29 mouse cellular contexts compared by ENCODE assay signal in genomic region chr3:99913809-99914439, GRCm38 (mm10). TPM values are rescaled to one million over a fixed set of nuclear protein-coding genes. Genes with fewer than 3 reads are reported as not detected.
DNase-seq lines count a peak whose midpoint lies in the region; ATAC-seq and TF ChIP-seq lines count a peak whose summit lies in the region.
"Had no signal": no experiment of that assay in that cellular context is flagged by ENCODE, and none has a peak within 500 bp of the region (broad histone marks: within the 10 kb centered on the region; RNA-seq: fewer than 3 reads in every experiment).

No protein-coding gene starts in this region.

- H3K4me2 ChIP-seq in forebrain, postnatal 0 days (ENCODE audit: low read depth), result no peak overlapping the region
- H3K4me2 ChIP-seq in limb, embryonic 13.5 days (replicated peaks), result no peak overlapping the region
- H3K4me2 ChIP-seq: liver, embryonic 13.5 days; midbrain, embryonic 12.5 days had no signal

- H3K9me3 ChIP-seq in forebrain, postnatal 0 days (ENCODE audit: low read length), result no peaks in the 10 kb centered on the region
- H3K9me3 ChIP-seq in forebrain, embryonic 10.5 days, result 0 out of 2 replicates have a peak, but pooled peaks cover under 1% of the 10 kb centered on the region
- H3K9me3 ChIP-seq in limb, embryonic 13.5 days, result no peaks in the 10 kb centered on the region
- H3K9me3 ChIP-seq: liver, embryonic 13.5 days; midbrain, embryonic 12.5 days had no signal

- H3K27me3 ChIP-seq in forebrain, postnatal 0 days (ENCODE audit: insufficient read depth, low read length), result no peaks in the 10 kb centered on the region
- H3K27me3 ChIP-seq in forebrain, embryonic 10.5 days (ENCODE audit: poor library complexity, severe bottlenecking), result no peaks in the 10 kb centered on the region
- H3K27me3 ChIP-seq in limb, embryonic 13.5 days, result no peaks in the 10 kb centered on the region
- H3K27me3 ChIP-seq: liver, embryonic 13.5 days; megakaryocyte, embryonic 14.5 days; midbrain, embryonic 12.5 days had no signal

- no peak for TF ChIP-seq CTCF in forebrain, postnatal 0 days (IDR thresholded peaks at IDR 0.05; ENCODE audit: low read depth)
- TF ChIP-seq CTCF in brain, embryonic 14.5 days (IDR thresholded peaks at IDR 0.05; ENCODE audit: borderline replicate concordance, extremely low read depth, insufficient read depth, insufficient read length), result no peak

- no peak for TF ChIP-seq POLR2A in brain, embryonic 14.5 days (IDR thresholded peaks at IDR 0.05; ENCODE audit: borderline replicate concordance, extremely low read depth, insufficient read depth, insufficient read length, poor library complexity, severe bottlenecking)

- peak; percentile 50 for DNase-seq in forebrain, postnatal 0 days
- no peak for DNase-seq in forebrain, embryonic 10.5 days (ENCODE audit: extremely low spot score, low spot score)
- peak; percentile 12 for DNase-seq in left cerebral cortex, postnatal 4 days
- DNase-seq in left cerebral cortex, adult 9 months (ENCODE audit: low spot score in 2 of 2), result no peak
- DNase-seq in brain, embryonic 14.5 days (ENCODE audit: low read depth), result peak; percentile 52
- DNase-seq in ovary, postnatal 14 days (ENCODE audit: low spot score), result no peak
- DNase-seq: adrenal gland, postnatal 25 days; cerebellum, adult 8-10 months; cerebellum, postnatal 25 days; gastrocnemius, postnatal 10 days; heart, postnatal 14 days; kidney, adult 2 months; kidney, postnatal 36 days; liver, embryonic 13.5 days; lung, adult 18-20 months; lung, postnatal 4 days; right cerebral cortex, adult 18-20 months; thymus, adult 2 months; thymus, postnatal 36 days had no signal

- no peaks in the 10 kb centered on the region for H3K4me1 ChIP-seq in forebrain, postnatal 0 days (ENCODE audit: insufficient read depth)
- no peaks in the 10 kb centered on the region for H3K4me1 ChIP-seq in forebrain, embryonic 10.5 days
- H3K4me1 ChIP-seq in limb, embryonic 13.5 days, result peaks cover 17% of the 10 kb centered on the region
- H3K4me1 ChIP-seq: liver, embryonic 13.5 days; megakaryocyte, embryonic 14.5 days; midbrain, embryonic 12.5 days had no signal

- H3K9ac ChIP-seq in forebrain, postnatal 0 days, result no peak overlapping the region
- H3K9ac ChIP-seq in limb, embryonic 13.5 days, result no peak overlapping the region
- H3K9ac ChIP-seq: liver, embryonic 13.5 days; midbrain, embryonic 12.5 days had no signal

- intact Hi-C loops in left cerebral cortex, postnatal 4 days (cut with DNase I), result no loop called here

- H3K36me3 ChIP-seq in forebrain, postnatal 0 days (ENCODE audit: insufficient read depth), result no peaks in the 10 kb centered on the region
- H3K36me3 ChIP-seq in forebrain, embryonic 10.5 days (replicated peaks), result no peaks in the 10 kb centered on the region
- H3K36me3 ChIP-seq in limb, embryonic 13.5 days, result no peaks in the 10 kb centered on the region
- H3K36me3 ChIP-seq: liver, embryonic 13.5 days; midbrain, embryonic 12.5 days had no signal

- H3K27ac ChIP-seq in forebrain, postnatal 0 days (ENCODE audit: low read depth, low read length), result no peak overlapping the region
- H3K27ac ChIP-seq in forebrain, embryonic 10.5 days, result no peak overlapping the region
- H3K27ac ChIP-seq in limb, embryonic 13.5 days, result 0 out of 2 replicates have a peak overlapping the region, but pooled peaks have one; percentile 48
- H3K27ac ChIP-seq: layer of hippocampus, adult 2 months; left cerebral cortex, adult 2 months; liver, embryonic 13.5 days; midbrain, embryonic 12.5 days had no signal

- WGBS in forebrain, postnatal 0 days, result 47% methylated on average over 8 of the region's 8 CpGs
- WGBS in forebrain, embryonic 10.5 days, result 90% methylated on average over 8 of the region's 8 CpGs
- 61% methylated on average over 8 of the region's 8 CpGs for WGBS in limb, embryonic 13.5 days

- ATAC-seq in forebrain, postnatal 0 days, result peak; percentile 51
- ATAC-seq in limb, embryonic 13.5 days (ENCODE audit: low FRiP score, low read depth), result no peak
- ATAC-seq: CD4-positive, CD25-positive, alpha-beta regulatory T cell, adult 4 months; lung, postnatal 0 days had no signal

- H3K4me3 ChIP-seq in forebrain, postnatal 0 days (ENCODE audit: low read depth, low read length), result no peak overlapping the region
- H3K4me3 ChIP-seq in forebrain, embryonic 10.5 days, result no peak overlapping the region
- H3K4me3 ChIP-seq in limb, embryonic 13.5 days, result no peak overlapping the region
- H3K4me3 ChIP-seq: layer of hippocampus, adult 2 months; left cerebral cortex, adult 2 months; liver, embryonic 13.5 days; megakaryocyte, embryonic 14.5 days; midbrain, embryonic 12.5 days had no signal

RNA-seq across cellular contexts. Expression of gene Spag17, which starts 28.7 kb away (rescaled TPM):
- 0.31 and 0.62 TPM in 2 replicates for total RNA-seq in forebrain, postnatal 0 days (2014; rRNA removed)
- polyA plus RNA-seq in forebrain, postnatal 0 days (2015; fragmentation: Nextera tagmentation; extraction: Ambion mirVana), result 0.68 and 1.7 TPM in 2 replicates
- 0.30 TPM in 1 of 2 replicates, not detected in the other for polyA plus RNA-seq in forebrain, embryonic 10.5 days (2016; fragmentation: Nextera tagmentation; extraction: Ambion mirVana)
- total RNA-seq in left cerebral cortex, postnatal 4 days (2021), result 1 to 10 TPM; 1.1 to 1.2 TPM
- 0.14 and 0.21 TPM in 2 replicates for polyA plus RNA-seq in brain, embryonic 14.5 days (2012; rRNA removed)
- polyA plus RNA-seq in limb, embryonic 13.5 days (2015; fragmentation: Nextera tagmentation; extraction: Ambion mirVana), result 1.0 and 1.1 TPM in 2 replicates
- total RNA-seq: adrenal gland, adult 18-20 months; adrenal gland, postnatal 25 days; granulocyte monocyte progenitor cell, adult 5-6 weeks; neutrophil, adult 5-6 weeks had no signal
- polyA plus RNA-seq: CD4-positive, CD25-positive, alpha-beta regulatory T cell, adult 4 months had no signal

Comparison
In these comparisons a context has a peak if more than half of its experiments do, and no peak if none do; other contexts are left out.
1. DNase-seq: peak in forebrain, postnatal 0 days (single experiment), left cerebral cortex, postnatal 4 days (single experiment) and brain, embryonic 14.5 days (single experiment); none in forebrain, embryonic 10.5 days (single experiment), left cerebral cortex, adult 9 months (0 of 2) and ovary, postnatal 14 days (single experiment).